Mouse (Mus musculus) CH12.LX (cell line): ENCODE data around the gene Gli2. TPM values are rescaled to one million over a fixed set of nuclear protein-coding genes. Genes with fewer than 3 reads are reported as not detected.

Experiments
- DNase-seq: peaks from one replicate; pipeline ENCODE4 v3.0.0-alpha.2; 2013; ENCODE audit errors: extremely low read depth
- H3K27ac ChIP-seq: 2 replicates; pipeline ENCODE4 v1.5.1; 2012; ENCODE audit warnings: low read depth, mild to moderate bottlenecking, control low read depth, moderate library complexity; ENCODE audit not compliant: insufficient read depth
- H3K27me3 ChIP-seq: replicated peaks from 2 replicates; pipeline ENCODE3; 2012; ENCODE audit warnings: inconsistent platforms
- H3K36me3 ChIP-seq, 2 experiments: replicated peaks in 1 of 2; 2 replicates each; pipeline versions ENCODE3 to v1.6.1; 2012; ENCODE audit warnings: inconsistent platforms in 1 of 2, low read length in 1 of 2, mild to moderate bottlenecking in 1 of 2, mixed read lengths in 1 of 2, moderate library complexity in 1 of 2; ENCODE audit not compliant: control insufficient read depth in 1 of 2, insufficient read depth in 1 of 2
- H3K4me1 ChIP-seq, 2 experiments: 2 replicates each; pipeline ENCODE4 v1.6.1; 2012; ENCODE audit warnings: inconsistent platforms in 1 of 2, moderate library complexity in 1 of 2; ENCODE audit not compliant: insufficient read depth in 2 of 2, control insufficient read depth in 1 of 2
- H3K4me2 ChIP-seq: 2 replicates; pipeline ENCODE4 v1.6.1; 2012; ENCODE audit warnings: low read depth, mild to moderate bottlenecking, control low read depth; ENCODE audit not compliant: poor library complexity, insufficient read depth, severe bottlenecking
- H3K4me3 ChIP-seq, 3 experiments: fragments of 150-350 bp in 1 of 3; sonication (generic) in 1 of 3; replicated peaks in 1 of 3; 2 replicates each; pipeline versions ENCODE3 to v1.5.1; 2011 to 2012; ENCODE audit warnings: low read depth in 2 of 3, low read length in 2 of 3, mild to moderate bottlenecking in 2 of 3, moderate library complexity in 2 of 3, control low read depth in 1 of 3, improper control_type of control experiment in 1 of 3, inconsistent platforms in 1 of 3, mixed read lengths in 1 of 3; ENCODE audit not compliant: poor library complexity in 1 of 3
- H3K79me2 ChIP-seq: replicated peaks from 2 replicates; pipeline ENCODE4 v1.6.1; 2012; ENCODE audit warnings: mild to moderate bottlenecking, moderate library complexity; ENCODE audit not compliant: control insufficient read depth, poor library complexity, insufficient read depth, severe bottlenecking; ENCODE audit errors: extremely low read depth
- H3K9ac ChIP-seq: 2 replicates; pipeline ENCODE4 v1.6.1; 2012; ENCODE audit warnings: low read depth, mild to moderate bottlenecking, control low read depth, moderate library complexity; ENCODE audit not compliant: insufficient read depth
- H3K9me3 ChIP-seq: replicated peaks from 2 replicates; pipeline ENCODE3; 2012; ENCODE audit warnings: low read length, inconsistent platforms, mixed read lengths
- CHD1 ChIP-seq: IDR thresholded peaks from 2 replicates; pipeline ENCODE4 v1.6.1; 2012; ENCODE audit warnings: low read depth, low read length, improper control_type of control experiment, inconsistent platforms
- EP300 ChIP-seq: IDR thresholded peaks from 2 replicates; pipeline ENCODE4 v1.6.1; 2011; ENCODE audit warnings: low read length, improper control_type of control experiment
- ETS1 ChIP-seq: conservative IDR thresholded peaks from 2 replicates; pipeline ENCODE4 v1.6.1; 2012; ENCODE audit warnings: low read depth, mild to moderate bottlenecking, inconsistent platforms, low read length, improper control_type of control experiment, moderate library complexity
- GABPA ChIP-seq: IDR thresholded peaks from 2 replicates; pipeline ENCODE4 v1.6.1; 2012; ENCODE audit warnings: low read depth, low read length, improper control_type of control experiment, inconsistent platforms; ENCODE audit not compliant: insufficient replicate concordance
- HCFC1 ChIP-seq: IDR thresholded peaks from 2 replicates; pipeline ENCODE4 v1.6.1; 2012; ENCODE audit warnings: low read depth, mild to moderate bottlenecking, inconsistent platforms, low read length, improper control_type of control experiment
- KAT2A ChIP-seq: IDR thresholded peaks from 2 replicates; pipeline ENCODE4 v1.6.1; 2012; ENCODE audit warnings: low read length, improper control_type of control experiment, inconsistent platforms; ENCODE audit not compliant: insufficient replicate concordance
- MAX ChIP-seq: IDR thresholded peaks from 2 replicates; pipeline ENCODE4 v1.6.1; 2011; ENCODE audit warnings: low read length, improper control_type of control experiment
- MAZ ChIP-seq: IDR thresholded peaks from 2 replicates; pipeline ENCODE4 v1.6.1; 2012; ENCODE audit warnings: low read depth, mild to moderate bottlenecking, inconsistent platforms, low read length, improper control_type of control experiment, moderate library complexity
- NELFE ChIP-seq: IDR thresholded peaks from 2 replicates; pipeline ENCODE4 v1.6.1; 2011; ENCODE audit warnings: low read depth, low read length, improper control_type of control experiment
- NRF1 ChIP-seq: IDR thresholded peaks from 2 replicates; pipeline ENCODE4 v1.6.1; 2014; ENCODE audit warnings: low read depth, mild to moderate bottlenecking, inconsistent platforms, low read length, improper control_type of control experiment, moderate library complexity
- PAX5 ChIP-seq: IDR thresholded peaks from 2 replicates; pipeline ENCODE4 v1.6.1; 2012; ENCODE audit warnings: low read length, inconsistent platforms, mixed read lengths
- POLR2A ChIP-seq: IDR thresholded peaks from 2 replicates; pipeline ENCODE4 v1.6.1; 2011; ENCODE audit warnings: low read depth, mild to moderate bottlenecking, improper control_type of control experiment, low read length
- SIN3A ChIP-seq: IDR thresholded peaks from 2 replicates; pipeline ENCODE4 v1.6.1; 2012; ENCODE audit warnings: low read length, improper control_type of control experiment, inconsistent platforms
- SMC3 ChIP-seq: IDR thresholded peaks from 2 replicates; pipeline ENCODE4 v1.6.1; 2011; ENCODE audit warnings: low read depth, low read length, improper control_type of control experiment
- TCF12 ChIP-seq: IDR thresholded peaks from 2 replicates; pipeline ENCODE4 v1.6.1; 2014; ENCODE audit warnings: low read depth, mild to moderate bottlenecking, inconsistent platforms, low read length, improper control_type of control experiment
- USF2 ChIP-seq: conservative IDR thresholded peaks from 2 replicates; pipeline ENCODE4 v1.6.1; 2011; ENCODE audit warnings: low read depth, low read length, improper control_type of control experiment
- ZC3H11A ChIP-seq: IDR thresholded peaks from 2 replicates; pipeline ENCODE4 v1.6.1; 2012; ENCODE audit warnings: low read depth, mild to moderate bottlenecking, inconsistent platforms, low read length, improper control_type of control experiment
- ZKSCAN1 ChIP-seq: IDR thresholded peaks from 2 replicates; pipeline ENCODE4 v1.6.1; 2012; ENCODE audit warnings: low read depth, inconsistent platforms, low read length, improper control_type of control experiment, borderline replicate concordance
- ZNF384 ChIP-seq: IDR thresholded peaks from 2 replicates; pipeline ENCODE4 v1.6.1; 2012; ENCODE audit warnings: low read depth, low read length, improper control_type of control experiment, inconsistent platforms
- dilution Hi-C: fragments of 300-500 bp; cut with MboI; formaldehyde crosslinking; loops from 2 replicates; pipeline ENCODE4 v1.14.3; 2020; ENCODE audit warnings: low sequenced_read_pairs; ENCODE audit not compliant: extremely low pct_unique_long_range_greater_than_20kb, extremely low pct_ligation_motif_present
- in situ Hi-C: fragments of 300-500 bp; cut with MboI; formaldehyde crosslinking; loops from 3 replicates; pipeline ENCODE4 v1.14.3; 2019; ENCODE audit warnings: low sequenced_read_pairs, low pct_ligation_motif_present, low pct_unique_long_range_greater_than_20kb, mixed read lengths
- polyA plus RNA-seq: library from polyadenylated mRNA; unstranded; fragments of >175 nt; gene quantifications from 2 replicates; pipeline ENCODE4 v1.2.1, GENCODE M21; 2012; ENCODE audit warnings: low read depth; ENCODE audit not compliant: insufficient read length
- total RNA-seq, 2 experiments: library from RNA; depleted of rRNA; stranded (reverse); fragments of 300-350 nt in 1 of 2; fragments of >200 nt in 1 of 2; gene quantifications; 2 replicates each; pipeline ENCODE4 v1.2.3; 2012 to 2014

The Gli2 gene
- total and polyA plus RNA-seq, 3 experiments = not detected

DNA sequence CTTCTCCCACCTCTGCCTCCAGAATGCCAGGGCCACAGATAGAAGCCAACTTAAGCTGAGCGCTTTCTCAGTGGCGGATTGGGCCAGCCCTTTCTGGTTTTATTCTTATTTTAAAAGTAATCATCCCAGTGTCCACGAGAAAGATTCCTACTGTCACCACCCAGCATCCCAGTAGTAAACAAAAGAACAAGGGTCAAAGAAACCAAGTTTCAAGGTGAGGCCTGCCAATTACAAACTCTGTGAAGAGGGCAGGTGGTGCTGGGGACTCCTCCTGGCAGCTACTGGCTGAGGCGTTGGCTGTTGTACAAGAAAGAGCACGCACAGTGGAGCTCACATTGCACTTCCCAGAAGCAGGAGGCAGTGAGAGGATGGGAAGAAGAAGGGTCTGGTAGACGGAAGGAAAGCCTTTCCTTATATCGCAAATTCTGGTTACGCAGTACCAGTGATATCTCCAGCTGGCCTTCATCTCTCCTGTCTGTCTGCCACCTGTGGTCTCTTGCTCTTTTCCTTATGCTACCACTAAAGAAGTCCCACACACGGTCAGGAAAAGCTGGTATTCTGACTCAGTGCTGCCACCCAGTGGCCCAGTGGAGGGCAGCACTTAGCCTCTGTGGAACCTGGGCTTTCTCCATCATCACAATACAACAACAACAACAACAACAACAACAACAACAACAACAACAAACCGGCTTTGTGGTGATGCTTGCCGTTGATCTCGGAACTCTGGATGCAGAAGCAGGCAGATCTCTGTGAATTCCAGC lies 29.0 kb upstream of the Gli2 start:
- no peak for DNase-seq
- dilution Hi-C loops (no loop called here), in situ Hi-C loops (loop anchor here (25.0 kb wide), 1 partner anchor 405 kb away; no protein-coding TSS in a partner anchor)
- Histone ChIP-seq H3K9ac (no peak overlapping the region), H3K79me2 (no peaks in the 10 kb centered on the region), H3K4me3 (no peak overlapping the region), H3K36me3 (no peaks in the 10 kb centered on the region), H3K27ac (no peak overlapping the region), H3K27me3 (no peaks in the 10 kb centered on the region), H3K4me1 (no peaks in the 10 kb centered on the region), H3K4me2 (no peak overlapping the region), H3K9me3 (peaks cover 92% of the 10 kb centered on the region)
- TF ChIP-seq ZKSCAN1 (no peak), CHD1 (no peak), EP300 (no peak), NELFE (no peak), NRF1 (no peak), MAZ (no peak), SIN3A (no peak), POLR2A (no peak), HCFC1 (no peak), PAX5 (no peak), USF2 (no peak), MAX (no peak), ZC3H11A (no peak), TCF12 (no peak), KAT2A (no peak)

DNA sequence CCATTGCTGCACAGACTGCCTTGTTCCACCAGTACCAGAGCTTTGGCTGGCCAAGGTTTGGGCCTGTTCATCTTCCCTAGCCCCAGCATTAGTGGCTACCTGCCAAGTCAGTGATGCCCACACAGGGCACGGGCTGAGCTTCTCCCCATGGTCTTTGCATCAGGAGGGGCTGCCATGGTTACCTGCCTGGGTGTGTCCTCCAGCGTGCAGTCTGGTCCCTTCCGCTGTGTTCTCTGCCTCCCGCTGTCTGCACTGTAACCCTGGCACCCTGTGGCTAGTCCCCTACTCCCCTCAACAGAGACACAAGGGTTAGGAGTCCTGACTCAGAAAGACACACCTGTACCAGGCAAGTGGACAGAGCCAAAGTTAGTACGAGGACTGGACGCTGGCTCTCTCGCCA lies 24.5 kb upstream of the Gli2 start:
- no peak for DNase-seq
- in situ Hi-C loops = loop anchor here (25.0 kb wide), 1 partner anchor 409 kb away; no protein-coding TSS in a partner anchor
- no peaks in the 10 kb centered on the region for H3K79me2 ChIP-seq
- no peak overlapping the region for H3K4me3 ChIP-seq
- H3K27ac ChIP-seq = no peak overlapping the region
- no peak for TF ChIP-seq EP300
- no peak for TF ChIP-seq POLR2A
- TF ChIP-seq TCF12 = no peak
- TF ChIP-seq ETS1 = no peak
- no peak for TF ChIP-seq KAT2A
- no peak for TF ChIP-seq NELFE
- no peak for TF ChIP-seq ZNF384
- TF ChIP-seq CHD1 = no peak
- TF ChIP-seq GABPA = no peak
- no peak for TF ChIP-seq SMC3
- no peak for TF ChIP-seq PAX5
- no peak for TF ChIP-seq MAZ
- dilution Hi-C loops = no loop called here
- no peak overlapping the region for H3K9ac ChIP-seq
- no peaks in the 10 kb centered on the region for H3K36me3 ChIP-seq
- H3K27me3 ChIP-seq = no peaks in the 10 kb centered on the region
- H3K9me3 ChIP-seq = peaks cover 87% of the 10 kb centered on the region
- no peaks in the 10 kb centered on the region for H3K4me1 ChIP-seq
- H3K4me2 ChIP-seq = no peak overlapping the region
